Mouse (Mus musculus): ENCODE results near the gene Prom1. TPM values are rescaled to one million over a fixed set of nuclear protein-coding genes. Genes with fewer than 3 reads are reported as not detected.
"Not testable (repeated sequence)": the region's sequence is repeated elsewhere in the genome, so short reads cannot be mapped to it uniquely, and the experiment has no call there.

Gene Prom1
- 116 and 133 TPM in 2 replicates for polyA plus RNA-seq (2016; fragmentation: Nextera tagmentation; extraction: Ambion mirVana)

GRCm38 (mm10) chr5:44101231-44102110 is at the start of gene Prom1:
Gene Prom1 (minus strand): TSS chr5:44102032.
- peak within 1 kb of the TSS; percentile 98 for H3K27ac ChIP-seq
- peaks cover 46% of the 10 kb centered on the region for H3K4me1 ChIP-seq (replicated peaks)
- peak within 1 kb of the TSS; percentile 82 for H3K4me3 ChIP-seq
- H3K36me3 ChIP-seq: peaks cover 10% of the 10 kb centered on the region; the same call in 1 of the 2 replicates
- 0 out of 2 replicates have a peak, but pooled peaks cover 3% of the 10 kb centered on the region for H3K9me3 ChIP-seq
- WGBS: under 1% methylated on average over 44 of the region's 44 CpGs
- DNase-seq (ENCODE audit: low spot score): peak; percentile 81
- H3K27me3 ChIP-seq (ENCODE audit: insufficient read depth, poor library complexity, severe bottlenecking): no peaks in the 10 kb centered on the region

GRCm38 (mm10) chr5:44147732-44148131 is 45.9 kb upstream of the Prom1 start:
- WGBS: 87% methylated on average over 3 of the region's 3 CpGs

GRCm38 (mm10) chr5:44146437-44147332 is 44.9 kb upstream of the Prom1 start:
- Histone ChIP-seq H3K4me1 (replicated peaks) (peaks cover 8% of the 10 kb centered on the region; the same call in 1 of the 2 replicates), H3K27me3 (ENCODE audit: insufficient read depth, poor library complexity, severe bottlenecking) (no peaks in the 10 kb centered on the region), H3K27ac (no peak overlapping the region), H3K4me3 (no peak overlapping the region), H3K36me3 (no peaks in the 10 kb centered on the region), H3K9me3 (no peaks in the 10 kb centered on the region; the same call in 1 of the 2 replicates)
- no peak for DNase-seq (ENCODE audit: low spot score)
- 91% methylated on average over 6 of the region's 6 CpGs for WGBS

More at GRCm38 (mm10) chr5:44147732-44148131, 45.9 kb upstream of the Prom1 start:
- DNase-seq (ENCODE audit: low spot score): no peak
- Histone ChIP-seq H3K27me3 (ENCODE audit: insufficient read depth, poor library complexity, severe bottlenecking) (no peaks in the 10 kb centered on the region), H3K27ac (no peak overlapping the region), H3K4me3 (no peak overlapping the region), H3K9me3 (no peaks in the 10 kb centered on the region; the same call in 1 of the 2 replicates), H3K4me1 (replicated peaks) (peaks cover 8% of the 10 kb centered on the region; the same call in 1 of the 2 replicates), H3K36me3 (no peaks in the 10 kb centered on the region)

- WGBS: 27% methylated on average over 8 of the region's 8 CpGs
- DNase-seq (ENCODE audit: low spot score): no peak
- H3K36me3 ChIP-seq: no peaks in the 10 kb centered on the region
- peaks cover 8% of the 10 kb centered on the region; the same call in 1 of the 2 replicates for H3K4me1 ChIP-seq (replicated peaks)
- H3K27me3 ChIP-seq (ENCODE audit: insufficient read depth, poor library complexity, severe bottlenecking): no peaks in the 10 kb centered on the region
- no peaks in the 10 kb centered on the region for H3K9me3 ChIP-seq
- no peak overlapping the region for H3K4me3 ChIP-seq
- no peak overlapping the region for H3K27ac ChIP-seq
These were observed 41.8 kb upstream of the Prom1 start for GRCm38 (mm10) chr5:44143467-44144235.

GRCm38 (mm10) chr5:44127487-44127886 is 25.7 kb upstream of the Prom1 start:
- H3K9me3 ChIP-seq: no peaks in the 10 kb centered on the region
- no peaks in the 10 kb centered on the region for H3K36me3 ChIP-seq
- DNase-seq (ENCODE audit: low spot score): no peak
- H3K4me1 ChIP-seq (replicated peaks): no peaks in the 10 kb centered on the region
- H3K4me3 ChIP-seq: no peak overlapping the region
- 80% methylated on average over 4 of the region's 4 CpGs for WGBS
- no peaks in the 10 kb centered on the region for H3K27me3 ChIP-seq (ENCODE audit: insufficient read depth, poor library complexity, severe bottlenecking)
- no peak overlapping the region for H3K27ac ChIP-seq

GRCm38 (mm10) chr5:44126574-44126973 is 24.7 kb upstream of the Prom1 start:
- H3K36me3 ChIP-seq; H3K4me1 ChIP-seq (replicated peaks); H3K9me3 ChIP-seq; DNase-seq (ENCODE audit: low spot score); H3K27me3 ChIP-seq (ENCODE audit: insufficient read depth, poor library complexity, severe bottlenecking); H3K4me3 ChIP-seq; H3K27ac ChIP-seq: not testable (repeated sequence)
- WGBS: 87% methylated on average over 8 of the region's 8 CpGs

GRCm38 (mm10) chr5:44121390-44121789 is 19.6 kb upstream of the Prom1 start:
- DNase-seq (ENCODE audit: low spot score): no peak
- no peaks in the 10 kb centered on the region for H3K9me3 ChIP-seq
- H3K4me3 ChIP-seq: no peak overlapping the region
- no peaks in the 10 kb centered on the region for H3K36me3 ChIP-seq
- H3K4me1 ChIP-seq (replicated peaks): no peaks in the 10 kb centered on the region
- WGBS: 98% methylated on average over 2 of the region's 2 CpGs
- no peaks in the 10 kb centered on the region for H3K27me3 ChIP-seq (ENCODE audit: insufficient read depth, poor library complexity, severe bottlenecking)
- no peak overlapping the region for H3K27ac ChIP-seq

- H3K4me1 ChIP-seq (replicated peaks): no peaks in the 10 kb centered on the region
- WGBS: 86% methylated on average over 2 of the region's 2 CpGs
- no peaks in the 10 kb centered on the region for H3K36me3 ChIP-seq
- no peaks in the 10 kb centered on the region for H3K9me3 ChIP-seq
- H3K4me3 ChIP-seq: no peak overlapping the region
- H3K27me3 ChIP-seq (ENCODE audit: insufficient read depth, poor library complexity, severe bottlenecking): no peaks in the 10 kb centered on the region
- DNase-seq (ENCODE audit: low spot score): no peak
- no peak overlapping the region for H3K27ac ChIP-seq
These were observed 11.3 kb upstream of the Prom1 start for GRCm38 (mm10) chr5:44113138-44113537.

- WGBS: 80% methylated on average over 2 of the region's 2 CpGs
- DNase-seq (ENCODE audit: low spot score): no peak
- Histone ChIP-seq H3K9me3 (no peaks in the 10 kb centered on the region; the same call in 1 of the 2 replicates), H3K27ac (no peak overlapping the region), H3K27me3 (ENCODE audit: insufficient read depth, poor library complexity, severe bottlenecking) (no peaks in the 10 kb centered on the region), H3K4me1 (replicated peaks) (peaks cover 11% of the 10 kb centered on the region; the same call in 1 of the 2 replicates), H3K4me3 (no peak overlapping the region), H3K36me3 (no peaks in the 10 kb centered on the region)
These were observed 7.3 kb upstream of the Prom1 start for GRCm38 (mm10) chr5:44109121-44109520.

- no peaks in the 10 kb centered on the region for H3K27me3 ChIP-seq (ENCODE audit: insufficient read depth, poor library complexity, severe bottlenecking)
- no peak for DNase-seq (ENCODE audit: low spot score)
- H3K4me1 ChIP-seq (replicated peaks): peaks cover 11% of the 10 kb centered on the region; the same call in 1 of the 2 replicates
- H3K27ac ChIP-seq: no peak overlapping the region
- H3K36me3 ChIP-seq: no peaks in the 10 kb centered on the region
- no peak overlapping the region for H3K4me3 ChIP-seq
- WGBS: 93% methylated on average over 4 of the region's 4 CpGs
- peaks cover 3% of the 10 kb centered on the region; the same call in 1 of the 2 replicates for H3K9me3 ChIP-seq
These were observed 6.3 kb upstream of the Prom1 start for GRCm38 (mm10) chr5:44108125-44108524.

- 0 out of 2 replicates have a peak overlapping the region, but pooled peaks have one; percentile 40 for H3K27ac ChIP-seq
- peaks cover 3% of the 10 kb centered on the region; the same call in 1 of the 2 replicates for H3K9me3 ChIP-seq
- H3K4me3 ChIP-seq: no peak overlapping the region
- H3K27me3 ChIP-seq (ENCODE audit: insufficient read depth, poor library complexity, severe bottlenecking): no peaks in the 10 kb centered on the region
- WGBS: 78% methylated on average over 4 of the region's 4 CpGs
- no peak for DNase-seq (ENCODE audit: low spot score)
- H3K4me1 ChIP-seq (replicated peaks): peaks cover 23% of the 10 kb centered on the region
- no peaks in the 10 kb centered on the region for H3K36me3 ChIP-seq
These were observed 3.4 kb upstream of the Prom1 start for GRCm38 (mm10) chr5:44105192-44105591.

GRCm38 (mm10) chr5:44104686-44105085 is 2.9 kb upstream of the Prom1 start:
- H3K27me3 ChIP-seq (ENCODE audit: insufficient read depth, poor library complexity, severe bottlenecking): no peaks in the 10 kb centered on the region
- DNase-seq (ENCODE audit: low spot score): peak; percentile 38
- H3K4me1 ChIP-seq (replicated peaks): peaks cover 26% of the 10 kb centered on the region
- WGBS: 33% methylated on average over 8 of the region's 8 CpGs
- H3K4me3 ChIP-seq: no peak overlapping the region
- H3K36me3 ChIP-seq: no peaks in the 10 kb centered on the region
- H3K9me3 ChIP-seq: peaks cover 3% of the 10 kb centered on the region; the same call in 1 of the 2 replicates
- H3K27ac ChIP-seq: peak overlapping the region; percentile 40; the same call in 1 of the 2 replicates

Data from hindbrain, embryonic 10.5 days (tissue).